Mouse (Mus musculus) lung, postnatal 0 days (tissue): ENCODE data around the gene Rbfox2. TPM values are rescaled to one million over a fixed set of nuclear protein-coding genes. Genes with fewer than 3 reads are reported as not detected.

Source experiments
- ATAC-seq: fragments of 200-750 bp; cut with Nextera tagmentation; 2 replicates; pipeline ENCODE4 v1.8.0; 2017; ENCODE audit warnings: moderate library complexity
- DNase-seq: peaks from one replicate; pipeline ENCODE4 v3.0.0-alpha.2; 2016; ENCODE audit warnings: low spot score
- H3K27ac ChIP-seq: fragments of 300-500 bp; sonication (generic); 2 replicates; pipeline ENCODE4 v1.5.1; 2014; ENCODE audit warnings: antibody characterized with exemption, mild to moderate bottlenecking, low read length, mixed read lengths
- H3K27me3 ChIP-seq: fragments of 300-500 bp; sonication (generic); replicated peaks from 2 replicates; pipeline ENCODE4 v1.6.1; 2014; ENCODE audit warnings: low read length, mixed read lengths; ENCODE audit not compliant: insufficient read depth
- H3K36me3 ChIP-seq: fragments of 300-500 bp; sonication (generic); 2 replicates; pipeline ENCODE4 v1.6.1; 2014; ENCODE audit warnings: low read length, mixed read lengths; ENCODE audit not compliant: insufficient read depth
- H3K4me1 ChIP-seq: fragments of 300-500 bp; sonication (generic); 2 replicates; pipeline ENCODE4 v1.6.1; 2014; ENCODE audit warnings: antibody characterized with exemption, low read depth, low read length, mixed read lengths; ENCODE audit not compliant: insufficient read depth
- H3K4me2 ChIP-seq: fragments of 300-500 bp; sonication (generic); replicated peaks from 2 replicates; pipeline ENCODE4 v1.6.1; 2014; ENCODE audit warnings: low read depth, mild to moderate bottlenecking, low read length, moderate library complexity, mixed read lengths
- H3K4me3 ChIP-seq: fragments of 300-500 bp; sonication (generic); 2 replicates; pipeline ENCODE4 v1.5.1; 2014; ENCODE audit warnings: low read depth, low read length
- H3K9ac ChIP-seq: fragments of 300-500 bp; sonication (generic); replicated peaks from 2 replicates; pipeline ENCODE4 v1.6.1; 2014; ENCODE audit warnings: low read depth, mild to moderate bottlenecking
- H3K9me3 ChIP-seq: fragments of 300-500 bp; sonication (generic); 2 replicates; pipeline ENCODE4 v1.6.1; 2016; ENCODE audit warnings: low read length, mixed read lengths
- CTCF ChIP-seq: IDR thresholded peaks from 2 replicates; pipeline ENCODE4 v1.5.1; 2016; ENCODE audit warnings: antibody characterized with exemption, mild to moderate bottlenecking
- EP300 ChIP-seq: IDR thresholded peaks from 2 replicates; pipeline ENCODE4 v1.6.1; 2016; ENCODE audit warnings: antibody characterized with exemption, mild to moderate bottlenecking, control low read depth
- WGBS: fragments of 180-500 bp; shearing (Covaris S2); extraction: QIAGEN DNeasy Blood & Tissue Kit; methylation state at CpG from one replicate; pipeline ENCODE4 v1.1.7; 2014; 5-methylcytosine and 5-hydroxymethylcytosine counted together
- polyA plus RNA-seq: library from polyadenylated mRNA; unstranded; fragments of >200 nt; fragmentation: Nextera tagmentation; extraction: Ambion mirVana; gene quantifications from 2 replicates; pipeline ENCODE4 v1.2.1, GENCODE M21; 2015

Rbfox2 gene
- polyA plus RNA-seq, 1 experiment from 2014 or later = 17.4 TPM

- H3K9me3 ChIP-seq = no peaks in the 10 kb centered on the region
- no peak for ATAC-seq
- WGBS = 59% methylated on average over 6 of the region's 6 CpGs
- DNase-seq = no peak
- no peaks in the 10 kb centered on the region for H3K27me3 ChIP-seq
- no peak overlapping the region for H3K4me3 ChIP-seq
- H3K9ac ChIP-seq = no peak overlapping the region
- no peak overlapping the region for H3K27ac ChIP-seq
- TF ChIP-seq EP300 = no peak
- no peak for TF ChIP-seq CTCF
- H3K36me3 ChIP-seq = no peaks in the 10 kb centered on the region
- no peaks in the 10 kb centered on the region for H3K4me1 ChIP-seq
- no peak overlapping the region for H3K4me2 ChIP-seq
These were observed 164.5 kb downstream of the Rbfox2 start for GRCm38 (mm10) chr15:77142352-77142751.

GRCm38 (mm10) chr15:77141711-77142110 is 165.1 kb downstream of the Rbfox2 start:
- Histone ChIP-seq H3K4me3 (no peak overlapping the region), H3K4me2 (no peak overlapping the region), H3K27ac (no peak overlapping the region), H3K36me3 (no peaks in the 10 kb centered on the region), H3K27me3 (no peaks in the 10 kb centered on the region), H3K9me3 (no peaks in the 10 kb centered on the region), H3K4me1 (no peaks in the 10 kb centered on the region), H3K9ac (no peak overlapping the region)
- no peak for DNase-seq
- 38% methylated on average over 4 of the region's 4 CpGs for WGBS
- TF ChIP-seq CTCF = no peak
- no peak for TF ChIP-seq EP300
- ATAC-seq = no peak

GRCm38 (mm10) chr15:77138282-77138681 is 168.5 kb downstream of the Rbfox2 start:
- H3K4me1 ChIP-seq = no peaks in the 10 kb centered on the region
- H3K9me3 ChIP-seq = no peaks in the 10 kb centered on the region
- no peak for TF ChIP-seq EP300
- TF ChIP-seq CTCF = no peak
- no peaks in the 10 kb centered on the region for H3K36me3 ChIP-seq
- H3K27me3 ChIP-seq = no peaks in the 10 kb centered on the region
- DNase-seq = no peak
- no peak overlapping the region for H3K9ac ChIP-seq
- H3K4me3 ChIP-seq = no peak overlapping the region
- ATAC-seq = no peak
- H3K4me2 ChIP-seq = no peak overlapping the region
- 55% methylated on average over 5 of the region's 5 CpGs for WGBS
- no peak overlapping the region for H3K27ac ChIP-seq

- Histone ChIP-seq H3K9me3 (no peaks in the 10 kb centered on the region), H3K27me3 (no peaks in the 10 kb centered on the region), H3K9ac (no peak overlapping the region), H3K27ac (no peak overlapping the region), H3K36me3 (peaks cover 12% of the 10 kb centered on the region; the same call in 1 of the 2 replicates), H3K4me3 (no peak overlapping the region), H3K4me1 (no peaks in the 10 kb centered on the region), H3K4me2 (no peak overlapping the region)
- DNase-seq (no peak), ATAC-seq (no peak)
- WGBS = 97% methylated on average over 10 of the region's 10 CpGs
- TF ChIP-seq EP300 = no peak
These were observed 172.3 kb downstream of the Rbfox2 start for GRCm38 (mm10) chr15:77134483-77134882.

GRCm38 (mm10) chr15:77129154-77129553 is 177.7 kb downstream of the Rbfox2 start:
- ATAC-seq (no peak), DNase-seq (no peak)
- Histone ChIP-seq H3K27me3 (no peaks in the 10 kb centered on the region), H3K27ac (no peak overlapping the region), H3K9me3 (no peaks in the 10 kb centered on the region), H3K9ac (no peak overlapping the region), H3K4me2 (no peak overlapping the region), H3K36me3 (peaks cover 12% of the 10 kb centered on the region; the same call in 1 of the 2 replicates), H3K4me3 (no peak overlapping the region), H3K4me1 (no peaks in the 10 kb centered on the region)
- WGBS = 84% methylated on average over 8 of the region's 8 CpGs
- no peak for TF ChIP-seq EP300
- TF ChIP-seq CTCF = no peak

GRCm38 (mm10) chr15:77127737-77128136 is 179.1 kb downstream of the Rbfox2 start:
- H3K9me3 ChIP-seq = no peaks in the 10 kb centered on the region
- H3K27ac ChIP-seq = no peak overlapping the region
- no peak overlapping the region for H3K9ac ChIP-seq
- no peak for ATAC-seq
- H3K36me3 ChIP-seq = peaks cover 12% of the 10 kb centered on the region; the same call in 1 of the 2 replicates
- no peak overlapping the region for H3K4me3 ChIP-seq
- DNase-seq = no peak
- H3K4me2 ChIP-seq = no peak overlapping the region
- WGBS = 87% methylated on average over 2 of the region's 2 CpGs
- no peaks in the 10 kb centered on the region for H3K27me3 ChIP-seq
- TF ChIP-seq EP300 = no peak
- no peak for TF ChIP-seq CTCF
- no peaks in the 10 kb centered on the region for H3K4me1 ChIP-seq

GRCm38 (mm10) chr15:77126674-77127073 is 180.1 kb downstream of the Rbfox2 start:
- Histone ChIP-seq H3K4me1 (no peaks in the 10 kb centered on the region), H3K4me2 (no peak overlapping the region), H3K9me3 (no peaks in the 10 kb centered on the region), H3K27me3 (no peaks in the 10 kb centered on the region), H3K9ac (no peak overlapping the region), H3K36me3 (0 out of 2 replicates have a peak, but pooled peaks cover 2% of the 10 kb centered on the region), H3K27ac (no peak overlapping the region), H3K4me3 (no peak overlapping the region)
- 80% methylated on average over 3 of the region's 3 CpGs for WGBS
- ATAC-seq (no peak), DNase-seq (no peak)
- TF ChIP-seq EP300 (no peak), CTCF (no peak)
